Mouse (Mus musculus) layer of hippocampus, adult 9-11 months (tissue): ENCODE measurements at regions not wholly inside any gene's neighbourhood (a gene's known extent, or its start where the extent isn't known, plus 50 kb on each side); places are given as distances from the start of the nearest gene placed in this dataset.

ENCODE experiments used
- DNase-seq: peaks from one replicate; pipeline ENCODE4 v3.0.0; 2022

DNA sequence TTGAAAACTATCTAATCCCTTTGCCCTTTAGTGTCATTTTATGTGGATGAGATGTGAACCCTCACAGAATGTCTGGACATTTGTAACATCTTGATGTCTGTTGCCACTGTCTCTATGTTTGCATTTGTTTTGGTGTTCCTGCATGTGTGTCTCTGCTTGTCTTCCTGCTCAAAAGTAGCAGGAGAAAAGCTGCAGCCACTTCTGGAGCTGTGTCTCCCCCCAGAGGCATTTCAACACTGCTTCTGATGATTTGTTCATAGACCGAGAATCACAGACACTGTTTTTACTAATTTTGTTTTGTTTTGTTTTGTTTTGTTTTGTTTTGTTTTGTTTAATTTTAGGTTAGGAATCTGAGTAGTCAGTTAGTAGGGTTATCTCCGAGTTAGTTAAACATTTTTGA, 883.8 kb downstream of the Gbe1 start:
- DNase-seq: peak; percentile 4

DNA sequence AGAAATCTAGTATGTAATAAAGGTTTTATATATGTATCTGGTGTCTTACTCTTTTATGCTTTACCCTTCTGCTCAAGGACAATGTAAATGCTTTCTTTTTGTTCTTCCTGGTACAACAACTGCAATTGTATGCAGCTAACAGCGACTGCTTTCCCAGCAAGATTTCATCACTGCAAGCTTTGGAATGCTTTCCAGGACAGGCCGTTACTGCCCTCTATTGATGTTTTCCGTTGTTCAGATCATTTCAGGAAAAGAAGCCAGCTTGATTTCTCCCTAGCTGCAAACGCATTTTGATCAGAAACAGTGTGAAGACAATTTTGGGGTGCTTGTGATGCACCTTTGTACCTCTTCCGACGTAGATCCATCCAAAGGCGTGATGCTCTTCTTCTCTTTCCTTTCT, 895.1 kb downstream of the Gbe1 start:
- DNase-seq: peak; percentile 4

DNA sequence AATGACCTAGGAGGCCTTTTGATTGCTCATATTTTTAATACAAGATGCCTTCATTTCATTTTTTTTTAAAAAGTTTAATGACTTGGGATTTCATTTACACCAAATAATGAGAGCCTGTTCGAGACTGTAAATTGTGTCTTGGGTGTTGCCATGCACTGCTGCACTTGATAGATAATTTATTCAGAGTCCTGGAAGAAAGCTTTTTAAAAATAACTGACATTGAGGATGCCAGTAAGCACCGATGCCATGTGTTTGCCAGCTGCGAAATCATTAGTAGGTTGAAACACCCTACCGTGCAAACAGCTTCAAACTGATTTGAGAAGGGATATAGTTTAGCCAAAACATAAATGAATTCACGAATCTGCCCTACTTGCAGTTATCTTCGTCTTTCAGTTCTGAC, 910.7 kb downstream of the Gbe1 start:
- DNase-seq: no peak

DNA sequence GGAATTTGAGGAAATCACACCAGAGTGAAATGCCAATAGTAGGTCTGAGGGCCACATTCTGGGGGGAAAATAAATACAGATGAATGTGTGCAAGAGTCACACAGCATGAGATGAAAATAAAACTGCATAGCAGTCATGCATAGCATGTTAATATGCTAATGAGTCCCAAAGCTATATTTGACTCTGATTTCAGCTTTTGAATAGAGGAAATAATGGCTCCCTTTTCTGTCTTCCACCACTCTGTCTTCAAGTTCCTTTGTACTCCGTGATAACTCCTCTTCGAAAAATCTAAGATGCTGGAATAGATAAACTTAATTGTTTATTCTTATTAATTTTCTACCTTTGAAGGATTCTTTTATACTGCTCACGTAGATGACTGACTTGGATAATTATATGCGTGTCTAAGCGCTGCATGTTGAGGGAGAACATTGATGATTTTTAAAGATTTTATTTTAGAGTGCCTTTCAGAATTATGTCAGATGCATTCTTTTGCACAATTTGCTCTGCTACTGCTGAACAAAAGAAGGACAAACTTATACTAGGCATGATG, 916.4 kb downstream of the Gbe1 start:
- no peak for DNase-seq

- no peak for DNase-seq
Observed at GRCm38 (mm10) chr16:71243065-71243464, 929.3 kb downstream of the Gbe1 start.

GRCm38 (mm10) chr16:71243480-71243879, 929.7 kb downstream of the Gbe1 start:
- no peak for DNase-seq

GRCm38 (mm10) chr16:71247516-71248139, 933.9 kb downstream of the Gbe1 start:
- DNase-seq: peak; percentile 44

- no peak for DNase-seq
Observed at GRCm38 (mm10) chr16:71255740-71256139, 942.0 kb downstream of the Gbe1 start.

DNA sequence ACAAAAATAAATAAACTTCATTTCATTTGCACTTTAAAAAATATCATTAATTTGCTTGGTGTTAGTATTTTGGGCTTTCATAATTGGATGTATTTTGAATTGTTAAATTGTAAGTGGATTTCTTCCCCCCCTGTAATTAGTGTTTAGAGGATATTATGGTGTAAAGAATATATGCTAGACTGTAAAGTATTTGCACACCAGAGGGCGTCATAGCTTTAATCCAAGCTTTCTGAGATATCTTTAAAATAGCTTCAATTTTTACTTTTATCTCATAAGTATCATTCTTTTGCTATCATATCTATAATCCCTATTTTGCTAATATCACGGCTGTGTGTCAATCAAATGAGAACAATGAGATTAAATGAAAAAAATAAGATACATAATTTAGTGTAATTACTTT, 942.4 kb downstream of the Gbe1 start:
- DNase-seq: no peak

- DNase-seq: no peak
Observed at GRCm38 (mm10) chr16:71267191-71267590, 953.4 kb downstream of the Gbe1 start.
